Mouse (Mus musculus): ENCODE data around the gene Cachd1. TPM values are rescaled to one million over a fixed set of nuclear protein-coding genes. Genes with fewer than 3 reads are reported as not detected.

The Cachd1 gene
- polyA plus RNA-seq, 1 experiment from 2014 or later: 23.4 TPM

GRCm38 (mm10) chr4:101069154-101069971 is 292.9 kb downstream of the Cachd1 start:
- Histone ChIP-seq H3K27ac (ENCODE audit: low read depth, low read length) (no peak overlapping the region; the same call in 1 of the 2 replicates), H3K4me1 (replicated peaks; ENCODE audit: control insufficient read depth, insufficient read depth, low read length) (no peaks in the 10 kb centered on the region; the same call in 1 of the 2 replicates), H3K4me2 (replicated peaks; ENCODE audit: low read depth, low read length) (peak overlapping the region; percentile 84), H3K4me3 (ENCODE audit: low read depth, low read length) (peak overlapping the region; percentile 88), H3K36me3 (ENCODE audit: control insufficient read depth, insufficient read depth, low read length) (no peaks in the 10 kb centered on the region), H3K27me3 (ENCODE audit: control insufficient read depth, insufficient read depth, low read length) (no peaks in the 10 kb centered on the region), H3K9me3 (ENCODE audit: control insufficient read depth, low read length) (no peaks in the 10 kb centered on the region), H3K9ac (ENCODE audit: low read depth, low read length) (peak overlapping the region; percentile 72)
- peak; percentile 78 for ATAC-seq (ENCODE audit: low FRiP score)
- peak; percentile 67 for DNase-seq (ENCODE audit: low spot score)
- 1% methylated on average over 53 of the region's 55 CpGs for WGBS

GRCm38 (mm10) chr4:101071570-101071969 is 295.1 kb downstream of the Cachd1 start:
- no peak overlapping the region for H3K4me2 ChIP-seq (replicated peaks; ENCODE audit: low read depth, low read length)
- H3K4me3 ChIP-seq (ENCODE audit: low read depth, low read length): no peak overlapping the region
- WGBS: 90% methylated on average over 4 of the region's 4 CpGs
- H3K9ac ChIP-seq (ENCODE audit: low read depth, low read length): no peak overlapping the region
- no peak for DNase-seq (ENCODE audit: low spot score)
- no peak for ATAC-seq (ENCODE audit: low FRiP score)
- no peaks in the 10 kb centered on the region for H3K27me3 ChIP-seq (ENCODE audit: control insufficient read depth, insufficient read depth, low read length)
- no peaks in the 10 kb centered on the region for H3K36me3 ChIP-seq (ENCODE audit: control insufficient read depth, insufficient read depth, low read length)
- H3K9me3 ChIP-seq (ENCODE audit: control insufficient read depth, low read length): no peaks in the 10 kb centered on the region
- H3K27ac ChIP-seq (ENCODE audit: low read depth, low read length): no peak overlapping the region
- H3K4me1 ChIP-seq (replicated peaks; ENCODE audit: control insufficient read depth, insufficient read depth, low read length): no peaks in the 10 kb centered on the region; the same call in 1 of the 2 replicates

GRCm38 (mm10) chr4:101076425-101076824 is 299.9 kb downstream of the Cachd1 start:
- Histone ChIP-seq H3K4me2 (replicated peaks; ENCODE audit: low read depth, low read length) (no peak overlapping the region), H3K9me3 (ENCODE audit: control insufficient read depth, low read length) (no peaks in the 10 kb centered on the region), H3K27ac (ENCODE audit: low read depth, low read length) (no peak overlapping the region), H3K36me3 (ENCODE audit: control insufficient read depth, insufficient read depth, low read length) (no peaks in the 10 kb centered on the region), H3K4me1 (replicated peaks; ENCODE audit: control insufficient read depth, insufficient read depth, low read length) (no peaks in the 10 kb centered on the region), H3K27me3 (ENCODE audit: control insufficient read depth, insufficient read depth, low read length) (no peaks in the 10 kb centered on the region), H3K4me3 (ENCODE audit: low read depth, low read length) (no peak overlapping the region), H3K9ac (ENCODE audit: low read depth, low read length) (no peak overlapping the region)
- 56% methylated on average over 3 of the region's 3 CpGs for WGBS
- ATAC-seq (ENCODE audit: low FRiP score): no peak
- no peak for DNase-seq (ENCODE audit: low spot score)

Other genes starting within 250 kb of the Cachd1 start
- gene Gm10577, start 244.0 kb downstream of the Cachd1 start, polyA plus RNA-seq (2014; fragmentation: Nextera tagmentation; extraction: Ambion mirVana): not detected in 2 replicates

Data from hindbrain, embryonic 11.5 days (tissue).